Mouse (Mus musculus) liver, postnatal 0 days (tissue): ENCODE measurements at regions not wholly inside any gene's neighbourhood (a gene's known extent, or its start where the extent isn't known, plus 50 kb on each side); places are given as distances from the start of the nearest gene placed in this dataset.

Experiments used
- ATAC-seq: fragments of 200-750 bp; cut with Nextera tagmentation; 2 replicates; pipeline ENCODE4 v1.8.0; 2017; ENCODE audit warnings: mild to moderate bottlenecking, moderate library complexity
- DNase-seq: peaks from one replicate; pipeline ENCODE4 v3.0.0-alpha.2; 2016
- H3K27ac ChIP-seq: fragments of 300-500 bp; sonication (generic); 2 replicates; pipeline ENCODE4 v1.5.1; 2014; ENCODE audit warnings: antibody characterized with exemption, moderate library complexity, mild to moderate bottlenecking, low read depth
- H3K27me3 ChIP-seq: fragments of 300-500 bp; sonication (generic); 2 replicates; pipeline ENCODE4 v1.6.1; 2014; ENCODE audit warnings: low read length, control low read depth, mixed read lengths; ENCODE audit not compliant: insufficient read depth
- H3K36me3 ChIP-seq: fragments of 300-500 bp; sonication (generic); replicated peaks from 2 replicates; pipeline ENCODE4 v1.6.1; 2014; ENCODE audit warnings: mild to moderate bottlenecking, control low read depth, low read length, moderate library complexity, mixed read lengths; ENCODE audit not compliant: insufficient read depth
- H3K4me1 ChIP-seq: fragments of 300-500 bp; sonication (generic); 2 replicates; pipeline ENCODE4 v1.6.1; 2014; ENCODE audit warnings: antibody characterized with exemption, mild to moderate bottlenecking, control low read depth; ENCODE audit not compliant: insufficient read depth
- H3K4me2 ChIP-seq: fragments of 300-500 bp; sonication (generic); 2 replicates; pipeline ENCODE4 v1.6.1; 2014; ENCODE audit warnings: low read depth, mild to moderate bottlenecking, low read length, moderate library complexity, mixed read lengths
- H3K4me3 ChIP-seq: fragments of 300-500 bp; sonication (generic); 2 replicates; pipeline ENCODE4 v1.5.1; 2014; ENCODE audit warnings: low read depth, low read length
- H3K9ac ChIP-seq: fragments of 300-500 bp; sonication (generic); replicated peaks from 2 replicates; pipeline ENCODE4 v1.6.1; 2014; ENCODE audit warnings: mild to moderate bottlenecking, moderate library complexity
- H3K9me3 ChIP-seq: fragments of 300-500 bp; sonication (generic); 2 replicates; pipeline ENCODE4 v1.6.1; 2016; ENCODE audit warnings: mild to moderate bottlenecking, control low read depth, low read length, mixed read lengths
- CTCF ChIP-seq: sonication (generic); IDR thresholded peaks from 2 replicates; pipeline ENCODE4 v1.5.1; 2016; ENCODE audit warnings: antibody characterized with exemption, low read depth
- EP300 ChIP-seq: IDR thresholded peaks from 2 replicates; pipeline ENCODE4 v1.6.1; 2016; ENCODE audit warnings: antibody characterized with exemption, low read depth, mild to moderate bottlenecking
- WGBS: fragments of 180-500 bp; shearing (Covaris S2); extraction: QIAGEN DNeasy Blood & Tissue Kit; methylation state at CpG from one replicate; pipeline ENCODE4 v1.1.7; 2014; ENCODE audit not compliant: insufficient replicate concordance; 5-methylcytosine and 5-hydroxymethylcytosine counted together

GRCm38 (mm10) chr11:66605998-66606397 lies 80.2 kb upstream of the Shisa6 start:
- Histone ChIP-seq H3K36me3 (no peaks in the 10 kb centered on the region), H3K4me1 (no peaks in the 10 kb centered on the region), H3K27me3 (no peaks in the 10 kb centered on the region), H3K4me3 (no peak overlapping the region), H3K27ac (no peak overlapping the region), H3K9me3 (no peaks in the 10 kb centered on the region), H3K4me2 (no peak overlapping the region), H3K9ac (no peak overlapping the region)
- TF ChIP-seq CTCF (no peak), EP300 (no peak)
- WGBS, result 70% methylated on average over 3 of the region's 3 CpGs
- ATAC-seq (no peak), DNase-seq (no peak)

- Histone ChIP-seq H3K27me3 (no peaks in the 10 kb centered on the region), H3K27ac (no peak overlapping the region), H3K4me1 (no peaks in the 10 kb centered on the region), H3K4me2 (no peak overlapping the region), H3K4me3 (no peak overlapping the region), H3K36me3 (no peaks in the 10 kb centered on the region), H3K9me3 (no peaks in the 10 kb centered on the region), H3K9ac (no peak overlapping the region)
- WGBS, result 41% methylated on average over 9 of the region's 9 CpGs
- DNase-seq, result no peak
- ATAC-seq, result no peak
- TF ChIP-seq CTCF (no peak), EP300 (no peak)
These were observed 80.9 kb upstream of the Shisa6 start for GRCm38 (mm10) chr11:66606646-66607045.

- H3K9ac ChIP-seq, result no peak overlapping the region
- no peaks in the 10 kb centered on the region for H3K4me1 ChIP-seq
- H3K9me3 ChIP-seq, result no peaks in the 10 kb centered on the region
- H3K4me3 ChIP-seq, result no peak overlapping the region
- no peak overlapping the region for H3K4me2 ChIP-seq
- ATAC-seq (no peak), DNase-seq (no peak)
- H3K27ac ChIP-seq, result no peak overlapping the region
- no peaks in the 10 kb centered on the region for H3K36me3 ChIP-seq
- TF ChIP-seq EP300 (no peak), CTCF (no peak)
- 77% methylated on average over 2 of the region's 2 CpGs for WGBS
- no peaks in the 10 kb centered on the region for H3K27me3 ChIP-seq
These were observed 84.0 kb upstream of the Shisa6 start for GRCm38 (mm10) chr11:66609733-66610132.

- DNase-seq (peak; percentile 15), ATAC-seq (no peak)
These were observed 87.4 kb upstream of the Shisa6 start for GRCm38 (mm10) chr11:66613150-66613549.

GRCm38 (mm10) chr11:66625491-66625890 lies 99.7 kb upstream of the Shisa6 start:
- H3K36me3 ChIP-seq, result no peaks in the 10 kb centered on the region
- H3K4me2 ChIP-seq, result no peak overlapping the region
- DNase-seq, result no peak
- no peaks in the 10 kb centered on the region for H3K4me1 ChIP-seq
- H3K9ac ChIP-seq, result no peak overlapping the region
- WGBS, result 80% methylated on average over 4 of the region's 4 CpGs
- H3K27ac ChIP-seq, result no peak overlapping the region
- H3K9me3 ChIP-seq, result no peaks in the 10 kb centered on the region
- no peaks in the 10 kb centered on the region for H3K27me3 ChIP-seq
- no peak overlapping the region for H3K4me3 ChIP-seq
- ATAC-seq, result no peak
- no peak for TF ChIP-seq CTCF
- no peak for TF ChIP-seq EP300

More at GRCm38 (mm10) chr11:66613150-66613549, 87.4 kb upstream of the Shisa6 start:
- H3K4me2 ChIP-seq, result no peak overlapping the region
- H3K4me3 ChIP-seq, result no peak overlapping the region
- WGBS, result 16% methylated on average over 6 of the region's 6 CpGs
- no peaks in the 10 kb centered on the region for H3K27me3 ChIP-seq
- TF ChIP-seq CTCF (peak; percentile 45), EP300 (no peak)
- no peaks in the 10 kb centered on the region for H3K9me3 ChIP-seq
- no peaks in the 10 kb centered on the region for H3K36me3 ChIP-seq
- no peak overlapping the region for H3K27ac ChIP-seq
- H3K9ac ChIP-seq, result no peak overlapping the region
- no peaks in the 10 kb centered on the region for H3K4me1 ChIP-seq

- Histone ChIP-seq H3K36me3 (no peaks in the 10 kb centered on the region), H3K4me2 (no peak overlapping the region), H3K27ac (no peak overlapping the region), H3K4me1 (no peaks in the 10 kb centered on the region), H3K9ac (no peak overlapping the region), H3K27me3 (no peaks in the 10 kb centered on the region), H3K9me3 (no peaks in the 10 kb centered on the region; the same call in 1 of the 2 replicates), H3K4me3 (no peak overlapping the region)
- TF ChIP-seq EP300 (no peak), CTCF (no peak)
- DNase-seq, result no peak
- no peak for ATAC-seq
- 74% methylated on average over 3 of the region's 3 CpGs for WGBS
These were observed 131.0 kb upstream of the Shisa6 start for GRCm38 (mm10) chr11:66656810-66657209.

GRCm38 (mm10) chr11:66674581-66674980 lies 148.8 kb upstream of the Shisa6 start:
- TF ChIP-seq CTCF (no peak), EP300 (no peak)
- WGBS, result 52% methylated on average over 2 of the region's 2 CpGs
- H3K27me3 ChIP-seq, result no peaks in the 10 kb centered on the region
- no peaks in the 10 kb centered on the region for H3K36me3 ChIP-seq
- no peaks in the 10 kb centered on the region for H3K4me1 ChIP-seq
- DNase-seq (no peak), ATAC-seq (no peak)
- no peak overlapping the region for H3K9ac ChIP-seq
- no peaks in the 10 kb centered on the region for H3K9me3 ChIP-seq
- H3K27ac ChIP-seq, result no peak overlapping the region
- H3K4me3 ChIP-seq, result no peak overlapping the region
- no peak overlapping the region for H3K4me2 ChIP-seq
